Mouse (Mus musculus) heart, postnatal 36 days (tissue): ENCODE results near the gene Olfr1132. TPM values are rescaled to one million over a fixed set of nuclear protein-coding genes. Genes with fewer than 3 reads are reported as not detected.
"Not testable (repeated sequence)": the region's sequence is repeated elsewhere in the genome, so short reads cannot be mapped to it uniquely, and the experiment has no call there.

Experiments
- DNase-seq, 2 experiments: peaks; one replicate each; pipeline ENCODE4 v3.0.0; 2021 to 2022
- intact Hi-C: fragments of 180-260 bp; cut with DNase I; formaldehyde crosslinking; loops from one replicate; pipeline ENCODE4 v1.15.1; 2025
- total RNA-seq, 2 experiments: library from RNA; stranded (reverse); gene quantifications; 2 replicates each; pipeline ENCODE4 v1.2.3; 2021

Gene Olfr1132
- not detected for total RNA-seq

DNA sequence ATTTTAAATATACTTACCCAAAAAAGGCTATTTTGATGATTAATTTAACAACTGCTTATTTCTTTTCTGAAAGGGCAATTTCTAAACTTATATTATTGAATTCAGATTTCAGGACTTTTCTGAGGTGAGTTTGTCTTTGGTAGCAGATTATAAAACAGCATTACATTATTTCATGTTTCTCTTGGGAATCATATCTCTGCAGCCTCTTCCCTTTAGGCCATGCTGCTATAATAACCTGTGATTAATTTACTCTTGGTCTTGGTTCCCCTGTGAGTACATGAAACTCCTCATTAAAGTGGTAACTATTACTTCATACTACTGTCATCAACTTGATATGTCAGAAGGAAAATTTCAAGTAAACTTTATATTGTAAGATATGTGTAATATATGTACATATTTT is at the start of gene Olfr1132:
Gene Olfr1132 (minus strand): TSS at position 101 of the 400 bp plus-strand sequence.
- intact Hi-C loops, result no loop called here
- no peak for DNase-seq

DNA sequence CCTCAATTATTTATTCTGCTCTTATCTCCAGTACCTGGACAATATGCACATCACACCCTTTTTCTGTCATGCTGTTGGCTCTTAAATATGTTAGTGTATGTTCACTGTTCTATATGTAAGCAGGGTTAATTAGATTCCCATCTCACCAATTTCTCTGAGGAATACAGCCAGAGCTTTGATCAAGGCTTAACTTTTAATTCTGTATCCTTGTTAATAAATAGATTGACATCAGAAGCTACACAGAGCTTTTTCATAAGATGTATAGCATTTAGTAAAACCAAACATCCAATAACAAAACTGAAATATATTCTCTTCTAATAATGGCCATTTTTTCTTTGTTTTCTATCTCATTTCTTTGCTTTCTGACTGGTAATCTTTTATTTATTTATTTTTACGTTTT is 36.2 kb upstream of the Olfr1132 start, which contains the start of gene Olfr1135:
Gene Olfr1135 (minus strand): TSS at position 101 of the 400 bp plus-strand sequence.
- intact Hi-C loops, result no loop called here
- no peak for DNase-seq

DNA sequence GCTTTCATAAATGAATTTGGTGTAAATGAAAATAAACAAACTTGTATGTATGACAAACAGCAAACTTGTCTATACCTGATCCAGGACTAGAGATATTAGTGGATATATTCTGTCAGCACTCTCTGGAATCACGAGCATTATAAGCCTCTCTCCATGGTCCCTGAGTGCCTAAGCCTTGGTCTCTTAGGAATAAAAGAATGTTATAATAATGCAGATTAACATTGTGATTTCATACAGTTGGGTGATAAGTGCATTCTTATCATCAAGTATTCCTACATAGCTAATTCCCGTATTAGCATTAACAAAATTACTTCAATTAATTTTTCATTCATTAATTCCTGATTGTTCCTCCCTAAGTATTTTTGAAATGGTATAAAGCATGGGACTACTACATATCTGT is 21.0 kb upstream of the Olfr1132 start, which contains the start of gene Olfr1134:
Gene Olfr1134 (minus strand): TSS at position 101 of the 400 bp plus-strand sequence.
- DNase-seq, result no peak
- intact Hi-C loops, result no loop called here

DNA sequence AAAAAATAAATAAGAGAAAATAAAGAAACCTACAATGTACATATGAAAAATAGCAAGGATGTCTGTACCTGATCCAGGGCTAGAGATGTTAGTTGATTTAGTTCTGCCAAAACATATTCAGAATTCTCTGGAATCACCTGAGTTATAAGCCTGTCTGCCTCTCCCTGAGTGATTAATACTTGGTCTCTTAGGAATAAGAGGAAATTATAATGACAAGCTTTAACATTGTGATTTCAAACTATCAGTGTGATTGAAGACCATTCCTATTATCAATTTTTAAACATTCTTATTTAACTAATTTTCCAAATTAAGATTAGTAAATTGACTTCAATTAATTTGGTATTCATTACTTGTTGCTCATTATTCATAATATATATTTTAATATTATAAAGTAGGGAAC is 9.9 kb upstream of the Olfr1132 start, which contains the start of gene Olfr1133:
Gene Olfr1133 (minus strand): TSS at position 101 of the 400 bp plus-strand sequence.
- DNase-seq, result no peak
- intact Hi-C loops, result no loop called here

DNA sequence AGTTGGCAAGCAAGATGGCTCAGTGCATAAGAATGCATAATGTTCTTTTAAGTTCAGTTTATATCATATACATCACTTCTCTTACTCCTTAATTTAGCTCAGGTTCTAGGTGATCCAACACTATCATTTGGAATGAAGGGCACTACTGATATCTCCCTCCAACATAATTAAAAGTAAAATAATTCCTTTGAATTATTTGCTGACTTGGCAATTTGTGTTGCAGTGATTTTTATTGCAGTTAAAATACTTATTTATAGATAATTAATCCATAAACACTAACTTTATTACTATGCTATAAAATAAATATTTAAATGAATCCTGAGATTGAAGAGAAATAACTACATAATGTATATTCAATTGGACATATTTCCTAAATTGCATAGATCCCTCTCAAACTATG is 5.1 kb upstream of the Olfr1132 start:
- intact Hi-C loops, result no loop called here
- DNase-seq, result no peak

DNA sequence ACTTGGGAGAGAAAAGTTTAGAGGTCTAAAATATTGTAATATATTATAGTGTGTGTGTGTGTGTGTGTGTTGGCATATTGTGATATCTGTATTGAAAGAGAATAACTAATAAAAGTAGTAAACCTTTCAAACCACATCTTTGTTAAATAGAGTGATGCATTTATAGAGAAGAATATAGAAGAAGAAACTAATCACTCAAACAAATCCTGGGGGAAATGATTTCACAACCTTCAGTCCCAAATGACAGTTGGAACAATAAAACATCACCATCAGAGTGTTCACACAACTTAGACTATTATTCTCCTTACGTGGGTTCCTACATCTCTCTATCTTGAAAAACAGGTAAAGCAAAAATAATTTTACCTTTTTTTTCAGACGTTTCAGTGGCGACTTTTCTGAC is 10.5 kb downstream of the Olfr1132 start, which contains the start of gene Olfr1131:
Gene Olfr1131 (plus strand): TSS at position 301 of the 400 bp plus-strand sequence.
- intact Hi-C loops, result no loop called here
- DNase-seq, result no peak

DNA sequence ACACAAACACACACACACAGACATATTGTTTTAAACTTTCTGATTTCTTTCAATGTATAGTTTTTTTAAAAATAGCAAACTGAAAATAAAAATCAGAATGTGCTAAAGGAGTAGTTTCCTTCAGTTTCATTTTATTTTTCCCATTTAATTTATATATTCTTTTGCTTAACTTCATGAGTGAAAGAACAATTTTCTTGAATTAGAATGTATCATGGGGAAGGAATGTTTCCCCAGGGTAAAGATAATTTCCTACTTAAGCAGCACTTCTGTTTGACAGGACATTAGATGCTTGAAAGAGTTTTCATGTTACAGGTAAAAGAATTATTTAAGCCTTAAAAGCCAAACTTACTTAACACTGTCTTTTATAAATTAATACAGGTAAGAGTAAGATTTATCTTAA is 31.4 kb downstream of the Olfr1132 start, which contains the start of gene Olfr1130:
Gene Olfr1130 (plus strand): TSS at position 301 of the 400 bp plus-strand sequence.
- intact Hi-C loops, DNase-seq: not testable (repeated sequence)

Other genes starting within 250 kb of the Olfr1132 start
- not detected for gene Olfr1123, start 220.9 kb downstream of the Olfr1132 start, total RNA-seq
- not detected for gene Olfr1124, start 207.3 kb downstream of the Olfr1132 start, total RNA-seq
- gene Olfr1126, start 183.6 kb downstream of the Olfr1132 start, total RNA-seq, result not detected
- not detected for gene Pramel7, start 140.4 kb downstream of the Olfr1132 start, total RNA-seq
- gene Pramel6, start 131.0 kb downstream of the Olfr1132 start, total RNA-seq, result not detected
- not detected for gene Olfr153, start 105.7 kb downstream of the Olfr1132 start, total RNA-seq
- gene Olfr1128, start 92.0 kb downstream of the Olfr1132 start, total RNA-seq, result not detected
- gene Olfr1129, start 63.6 kb downstream of the Olfr1132 start, total RNA-seq, result not detected
- not detected for gene Olfr1130, start 31.3 kb downstream of the Olfr1132 start, total RNA-seq
- not detected for gene Olfr1131, start 10.4 kb downstream of the Olfr1132 start, total RNA-seq
- not detected for gene Olfr1133, start 9.8 kb upstream of the Olfr1132 start, total RNA-seq
- gene Olfr1134, start 20.9 kb upstream of the Olfr1132 start, total RNA-seq, result not detected
- not detected for gene Olfr1135, start 36.1 kb upstream of the Olfr1132 start, total RNA-seq
- gene Olfr1136, start 56.4 kb upstream of the Olfr1132 start, total RNA-seq, result not detected
- not detected for gene Olfr1137, start 75.6 kb upstream of the Olfr1132 start, total RNA-seq
- gene Olfr1138, start 102.4 kb upstream of the Olfr1132 start, total RNA-seq, result not detected
- not detected for gene Olfr1140, start 106.2 kb upstream of the Olfr1132 start, total RNA-seq
- not detected for gene Olfr1141, start 116.5 kb upstream of the Olfr1132 start, total RNA-seq
- gene Olfr152, start 141.9 kb upstream of the Olfr1132 start, total RNA-seq, result not detected
- not detected for gene Olfr1143, start 163.1 kb upstream of the Olfr1132 start, total RNA-seq
- gene Olfr1145, start 172.3 kb upstream of the Olfr1132 start, total RNA-seq, result not detected
- gene Olfr1148, start 193.0 kb upstream of the Olfr1132 start, total RNA-seq, result not detected
- gene Olfr1150-ps1, start 206.5 kb upstream of the Olfr1132 start, total RNA-seq, result not detected
- not detected for gene Olfr1151, start 218.3 kb upstream of the Olfr1132 start, total RNA-seq
- gene Olfr1152, start 229.0 kb upstream of the Olfr1132 start, total RNA-seq, result not detected